Mouse (Mus musculus): ENCODE measurements around the gene Etv3. TPM values are rescaled to one million over a fixed set of nuclear protein-coding genes. Genes with fewer than 3 reads are reported as not detected.
A peak's percentile ranks its signal among the peaks of the same experiment; 100 is the strongest.

The Etv3 gene
- total RNA-seq, 2 experiments from 2014 or later: 21.1 to 27.1 TPM

DNA sequence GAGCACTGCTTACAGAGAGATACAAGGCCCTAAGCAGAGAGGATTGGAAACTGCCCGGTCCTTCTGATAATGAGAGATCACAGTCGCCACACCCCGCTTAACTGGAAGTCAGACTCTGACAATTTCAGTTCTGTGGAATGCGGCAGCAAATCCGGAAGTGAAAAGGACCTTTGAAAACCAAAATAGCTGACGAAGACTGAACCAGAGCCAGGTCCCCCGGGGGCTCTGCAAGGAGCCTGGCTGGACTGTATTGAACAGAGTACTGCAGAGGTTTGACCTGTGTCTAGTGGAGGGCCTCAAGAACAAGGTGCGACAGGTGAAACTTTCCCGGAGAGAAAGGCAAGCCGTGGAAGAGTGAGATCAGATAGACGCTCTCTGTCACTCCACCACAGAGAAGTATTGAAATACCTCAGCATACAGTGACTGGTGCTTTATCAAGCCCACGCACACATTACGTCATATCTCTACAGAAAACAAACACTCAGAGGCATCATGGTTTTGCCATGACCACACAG is 9.6 kb upstream of the Etv3 start:
- no peak for DNase-seq (ENCODE audit: low spot score in 2 of 2)

DNA sequence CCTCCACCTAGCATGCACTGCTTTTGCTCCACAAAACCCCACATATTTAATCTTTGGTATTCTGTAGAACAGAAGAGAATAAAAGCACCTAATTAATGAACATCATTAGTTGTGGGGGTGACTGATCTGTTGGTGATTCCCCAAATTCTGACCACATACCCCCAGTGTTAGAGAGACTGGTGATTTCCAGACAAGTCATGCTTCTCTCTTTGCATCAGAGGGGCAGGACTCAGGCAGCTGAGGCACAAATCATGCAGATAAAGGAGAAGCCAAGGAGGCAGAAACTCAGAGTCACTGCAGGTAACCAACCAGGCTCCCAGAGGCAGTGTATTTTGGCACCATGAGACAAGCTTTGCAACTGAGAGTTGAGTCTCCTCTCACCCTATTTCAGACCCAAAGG is 6.8 kb upstream of the Etv3 start:
- DNase-seq (ENCODE audit: low spot score in 2 of 2): no peak

DNA sequence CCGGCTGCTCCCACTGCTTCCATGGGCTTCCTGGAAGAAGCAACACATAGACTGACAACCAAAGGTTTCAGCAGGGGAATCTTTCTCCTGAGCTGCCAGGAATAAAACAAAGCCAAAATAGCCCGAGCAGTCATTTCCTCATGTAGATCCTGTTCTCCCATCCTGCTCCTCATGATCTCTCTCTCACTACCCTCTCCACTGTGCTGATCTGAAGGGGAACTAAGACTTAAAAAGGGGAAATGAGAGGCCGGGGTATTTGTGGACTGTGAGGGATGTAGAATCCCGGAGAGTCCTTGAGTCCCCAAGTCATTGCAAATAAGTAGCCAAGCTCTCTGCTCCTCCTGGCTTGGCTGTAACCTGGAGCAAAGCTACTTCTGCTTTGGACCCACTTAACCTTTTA is 4.1 kb upstream of the Etv3 start:
- DNase-seq (ENCODE audit: low spot score in 2 of 2): no peak

DNA sequence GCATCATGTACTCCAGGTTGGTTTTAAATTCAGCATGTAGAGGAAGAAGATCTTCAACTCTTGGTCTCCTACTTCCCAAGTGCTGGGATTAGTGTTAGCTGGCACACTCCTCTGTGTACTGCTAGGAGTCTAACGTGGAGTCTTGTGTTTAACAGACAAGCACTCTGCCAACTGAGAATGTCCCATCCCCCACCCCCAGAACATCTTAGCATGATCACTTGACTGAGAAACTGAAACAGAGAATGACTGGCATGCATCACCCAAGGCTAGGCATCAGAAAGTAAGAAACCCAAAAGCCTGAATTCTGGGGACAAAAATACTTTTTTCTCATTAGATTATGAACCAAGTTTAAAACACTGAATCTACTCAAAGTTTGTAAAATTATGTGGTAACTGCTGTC is 3.4 kb upstream of the Etv3 start:
- no peak for DNase-seq (ENCODE audit: low spot score in 2 of 2)

DNA sequence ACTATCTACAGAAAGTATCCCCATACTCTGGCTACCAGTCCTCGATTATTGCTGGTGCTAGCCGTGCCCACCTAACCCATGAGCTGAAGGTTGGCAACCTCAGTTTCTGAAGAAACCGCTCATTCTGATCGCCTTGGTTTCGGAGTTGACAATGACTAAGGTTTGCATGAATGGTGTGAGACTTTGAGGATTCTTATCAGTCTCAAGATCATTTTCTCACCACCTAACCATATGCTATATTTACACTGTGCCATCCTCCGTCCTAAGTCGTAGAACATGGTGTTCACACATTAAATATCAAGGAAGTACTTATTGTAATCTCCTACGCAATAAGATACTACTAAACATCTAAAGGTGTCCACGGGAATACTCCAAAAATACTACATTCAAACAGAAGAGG is 1.5 kb upstream of the Etv3 start:
- no peak for DNase-seq (ENCODE audit: low spot score in 2 of 2)

DNA sequence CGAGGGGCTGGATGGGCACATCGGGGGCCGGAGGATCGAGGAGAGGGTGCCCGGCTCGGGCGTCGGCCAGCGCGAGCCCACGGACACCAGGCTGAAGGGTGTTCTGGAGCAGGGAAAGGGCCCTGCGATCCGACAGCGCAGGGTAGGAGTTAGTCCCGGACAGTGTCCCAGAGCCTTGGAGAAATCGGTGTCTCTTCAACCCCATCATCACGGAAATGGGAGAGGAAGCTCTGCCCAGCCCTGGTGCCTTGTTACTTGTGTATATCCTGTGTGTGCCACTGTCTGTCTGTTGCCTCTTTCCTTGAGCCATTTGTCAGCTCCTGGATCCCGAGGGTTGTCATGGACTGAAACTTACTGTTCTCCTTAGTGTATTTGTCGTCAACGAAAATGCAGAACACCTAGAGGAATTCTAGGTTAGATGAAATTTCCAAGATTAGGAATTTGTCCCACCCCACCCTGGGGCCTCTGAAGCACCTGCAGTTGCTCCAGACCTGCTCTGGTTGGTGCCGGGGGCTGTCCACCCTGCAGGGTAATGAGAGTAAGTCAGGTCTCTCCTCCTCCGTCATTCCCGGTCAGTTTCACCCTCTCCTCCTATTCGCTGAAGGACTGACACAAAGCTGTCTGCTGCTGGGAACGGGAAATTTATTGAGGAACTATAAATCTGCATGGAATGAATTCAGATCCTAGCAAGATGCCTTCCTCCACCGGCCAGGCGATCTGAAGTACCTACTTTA is 797 bp downstream of the Etv3 start:
- DNase-seq (ENCODE audit: low spot score in 2 of 2): peak in 1 of 2 experiments; percentile 10

DNA sequence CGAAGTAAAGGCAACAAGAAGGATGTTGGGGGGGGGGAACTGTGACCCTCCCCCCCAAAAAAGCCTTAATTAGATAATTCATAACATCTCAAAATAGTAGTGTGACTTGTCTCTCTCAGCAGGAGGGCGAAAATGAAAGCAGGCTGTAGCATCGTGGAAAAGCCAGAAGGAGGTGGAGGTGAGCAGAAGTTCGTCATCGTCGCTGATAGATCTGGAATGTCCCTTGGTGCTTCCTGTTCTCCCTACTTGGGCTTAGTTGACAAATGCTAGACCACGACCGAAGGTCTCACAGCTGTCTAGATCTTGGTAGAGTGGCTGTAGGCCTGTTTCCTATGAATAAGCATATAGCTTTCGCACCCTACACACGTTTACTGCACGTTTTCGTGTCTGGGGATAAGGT is 1.9 kb downstream of the Etv3 start:
- DNase-seq (ENCODE audit: low spot score in 2 of 2): no peak

DNA sequence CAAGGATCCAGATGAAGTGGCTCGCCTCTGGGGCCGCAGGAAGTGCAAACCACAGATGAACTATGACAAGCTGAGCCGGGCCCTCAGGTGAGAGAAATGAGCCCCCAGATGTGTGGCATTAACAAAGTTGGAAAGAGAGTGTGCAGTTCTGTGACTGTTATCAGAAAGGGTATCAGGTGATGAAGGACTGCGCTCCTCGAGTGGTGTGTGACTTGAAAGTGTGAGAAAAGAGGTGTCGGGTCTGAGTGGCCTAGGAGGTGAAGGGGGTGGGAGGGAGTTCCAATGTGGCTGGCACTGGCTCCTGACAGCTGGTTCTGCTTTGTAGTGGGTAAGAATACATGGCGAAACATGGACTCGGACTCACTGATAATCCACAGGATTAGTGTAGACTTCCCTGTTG is 2.8 kb downstream of the Etv3 start:
- no peak for DNase-seq (ENCODE audit: low spot score in 2 of 2)

DNA sequence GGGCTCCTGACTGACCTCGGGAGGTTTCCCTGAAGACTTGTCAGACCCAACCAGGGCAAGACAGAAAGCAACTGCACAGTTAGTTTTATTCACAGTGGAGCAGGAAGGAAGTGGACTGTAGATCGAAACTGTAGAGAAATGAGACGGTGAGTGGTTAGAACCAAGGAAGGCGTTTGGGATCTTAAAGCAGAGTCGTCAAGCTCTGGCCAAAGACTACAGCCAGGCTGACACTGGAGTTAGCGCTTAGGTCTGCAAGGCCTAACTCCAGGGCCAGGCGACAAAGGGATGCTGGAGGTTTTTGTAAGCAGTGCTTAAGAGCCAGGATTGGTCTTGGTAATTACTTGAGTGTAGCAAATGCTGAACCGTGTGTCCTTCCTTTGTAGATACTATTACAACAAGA is 3.6 kb downstream of the Etv3 start:
- no peak for DNase-seq (ENCODE audit: low spot score in 2 of 2)

DNA sequence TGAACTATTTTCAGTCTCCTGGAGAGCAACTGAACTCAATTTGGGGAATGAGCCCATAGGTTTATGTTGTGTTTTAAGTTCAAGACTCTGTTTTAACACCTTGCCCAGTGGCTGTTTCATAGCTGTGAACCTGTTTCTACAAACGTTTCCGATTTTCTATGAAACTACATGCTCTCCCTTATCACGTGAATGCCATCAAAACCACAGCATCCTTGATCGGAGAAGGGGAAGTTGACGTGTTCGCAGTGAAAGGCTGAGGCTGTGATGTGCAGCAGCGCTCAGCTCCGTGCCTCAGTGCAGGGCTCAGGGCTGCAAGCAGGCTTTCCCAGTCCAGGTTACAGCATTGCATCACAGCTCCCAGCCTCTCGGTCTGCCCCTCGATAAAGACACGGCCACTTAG is 4.4 kb downstream of the Etv3 start:
- DNase-seq (ENCODE audit: low spot score in 2 of 2): no peak

DNA sequence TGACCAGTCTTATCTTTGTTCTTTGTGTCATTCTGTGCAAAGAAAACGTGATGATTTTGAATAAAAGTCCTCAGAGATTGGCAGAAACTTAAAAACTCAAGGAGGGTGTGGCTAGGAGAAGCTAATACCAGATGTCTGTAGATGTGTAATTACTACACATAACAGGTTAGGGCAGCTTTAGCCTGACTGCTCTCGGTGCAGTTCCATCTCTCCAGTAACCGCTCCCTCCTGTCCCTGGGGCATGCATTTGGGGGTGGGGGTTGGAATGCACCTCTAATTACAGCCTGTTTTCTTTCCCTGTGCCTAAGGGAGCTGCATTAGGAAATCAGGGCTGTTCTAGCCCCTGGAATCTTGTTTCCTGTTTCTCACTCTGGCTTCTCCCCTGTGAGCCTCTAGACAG is 5.0 kb downstream of the Etv3 start:
- DNase-seq (ENCODE audit: low spot score in 2 of 2): no peak

DNA sequence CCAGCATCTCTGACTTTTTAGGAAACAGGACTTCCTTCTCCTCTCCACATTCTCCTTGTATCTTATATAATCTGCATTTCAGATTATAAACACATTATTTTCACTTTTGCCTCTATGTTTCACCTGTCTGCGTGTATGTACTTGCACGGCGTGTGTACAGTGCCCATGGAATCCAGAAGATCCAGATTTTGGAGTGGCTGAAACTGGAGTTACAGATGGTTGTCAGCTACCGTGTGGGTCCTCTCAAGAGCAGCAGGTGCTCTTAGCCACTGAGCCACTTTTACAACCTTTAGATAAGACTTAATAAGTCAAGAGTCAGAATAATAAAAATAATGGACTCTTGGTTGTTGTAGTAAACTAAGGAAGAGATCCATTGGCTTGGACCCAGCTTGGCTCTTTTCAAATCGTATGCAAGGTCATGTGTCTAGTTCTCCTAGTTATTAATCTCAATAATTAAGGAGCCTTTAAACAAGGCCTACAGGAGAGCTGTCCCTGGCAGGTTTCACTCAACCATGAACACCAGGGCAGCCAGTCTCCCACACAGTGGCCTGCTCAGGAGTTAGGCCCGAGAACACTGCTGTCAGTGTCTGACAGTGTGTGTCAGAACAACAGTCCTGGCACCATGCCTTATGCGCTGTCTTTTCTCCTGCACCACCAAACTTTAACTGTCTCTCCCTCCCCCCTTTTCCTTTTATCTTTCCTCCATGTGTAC is 8.6 kb downstream of the Etv3 start:
- DNase-seq (ENCODE audit: low spot score in 2 of 2): no peak

DNA sequence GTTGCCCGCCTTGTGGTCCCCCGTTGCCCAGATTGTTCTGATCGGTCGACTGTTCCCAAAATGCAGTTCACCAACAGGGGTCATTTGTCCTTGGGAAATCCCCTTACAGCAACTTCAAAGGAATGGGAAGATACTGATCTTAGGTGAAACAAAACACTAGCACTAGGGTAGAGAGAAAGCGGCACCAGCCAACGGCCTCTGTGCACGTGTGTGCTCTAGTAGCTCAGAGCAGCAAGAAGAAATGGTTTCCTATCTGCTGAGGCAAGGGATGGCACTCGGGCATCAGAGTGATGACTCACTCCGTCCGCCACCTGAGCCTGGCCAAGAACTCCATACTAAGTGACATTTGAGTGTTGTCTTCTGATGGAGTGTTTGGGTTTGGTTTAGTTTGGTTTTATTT is 12.8 kb downstream of the Etv3 start:
- DNase-seq (ENCODE audit: low spot score in 2 of 2): no peak

DNA sequence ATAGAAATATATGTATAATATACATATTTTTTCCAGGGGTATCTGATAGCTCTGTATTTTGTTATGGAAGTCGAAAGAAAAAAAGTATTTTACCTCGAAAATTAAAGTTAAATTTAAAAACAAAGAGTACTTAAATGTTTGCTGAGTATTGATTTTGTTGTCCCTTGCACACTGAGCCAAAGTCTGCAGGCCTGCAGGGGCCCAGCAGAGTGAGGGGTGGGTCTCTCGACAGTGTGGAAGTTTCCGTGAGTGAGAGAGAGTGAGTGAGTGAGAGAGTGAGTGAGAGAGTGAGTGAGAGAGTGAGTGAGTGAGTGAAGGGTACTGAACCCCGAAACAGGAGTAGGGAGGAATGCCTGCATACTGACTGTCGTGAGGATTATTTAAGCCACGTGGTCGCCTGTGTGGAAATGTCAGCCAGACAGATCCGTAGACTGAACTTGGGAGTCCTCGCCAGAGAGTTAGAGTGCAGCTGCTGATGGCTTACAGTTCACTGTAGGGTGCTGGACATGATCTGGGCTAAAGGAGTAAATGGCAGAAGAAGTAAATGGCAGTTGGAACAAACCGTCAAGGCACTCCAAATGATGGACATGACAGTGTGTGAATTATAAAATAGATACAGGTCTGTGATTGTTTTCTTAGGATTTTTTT is 14.9 kb downstream of the Etv3 start:
- no peak for DNase-seq (ENCODE audit: low spot score in 2 of 2)

DNA sequence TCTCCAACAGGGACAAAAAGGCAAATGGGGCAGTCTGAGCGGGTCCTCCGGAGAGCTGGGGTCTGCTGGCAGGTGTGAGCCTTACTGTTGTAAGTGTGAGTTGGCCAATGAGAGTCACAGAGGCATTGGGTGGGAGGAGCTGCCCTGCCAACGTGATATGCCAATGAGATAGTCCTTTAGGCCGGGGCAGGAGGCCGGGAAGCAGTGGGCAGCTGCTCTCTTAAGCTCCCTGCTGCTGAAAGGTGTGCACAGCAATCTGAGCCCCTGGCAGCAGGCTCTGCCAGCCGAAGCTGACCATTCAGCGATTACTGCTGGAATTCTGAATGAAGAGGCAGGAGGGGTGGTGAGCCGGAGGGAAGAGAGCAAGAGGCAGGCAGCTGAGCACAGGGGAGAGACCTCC is 15.5 kb downstream of the Etv3 start:
- DNase-seq (ENCODE audit: low spot score in 2 of 2): no peak

DNA sequence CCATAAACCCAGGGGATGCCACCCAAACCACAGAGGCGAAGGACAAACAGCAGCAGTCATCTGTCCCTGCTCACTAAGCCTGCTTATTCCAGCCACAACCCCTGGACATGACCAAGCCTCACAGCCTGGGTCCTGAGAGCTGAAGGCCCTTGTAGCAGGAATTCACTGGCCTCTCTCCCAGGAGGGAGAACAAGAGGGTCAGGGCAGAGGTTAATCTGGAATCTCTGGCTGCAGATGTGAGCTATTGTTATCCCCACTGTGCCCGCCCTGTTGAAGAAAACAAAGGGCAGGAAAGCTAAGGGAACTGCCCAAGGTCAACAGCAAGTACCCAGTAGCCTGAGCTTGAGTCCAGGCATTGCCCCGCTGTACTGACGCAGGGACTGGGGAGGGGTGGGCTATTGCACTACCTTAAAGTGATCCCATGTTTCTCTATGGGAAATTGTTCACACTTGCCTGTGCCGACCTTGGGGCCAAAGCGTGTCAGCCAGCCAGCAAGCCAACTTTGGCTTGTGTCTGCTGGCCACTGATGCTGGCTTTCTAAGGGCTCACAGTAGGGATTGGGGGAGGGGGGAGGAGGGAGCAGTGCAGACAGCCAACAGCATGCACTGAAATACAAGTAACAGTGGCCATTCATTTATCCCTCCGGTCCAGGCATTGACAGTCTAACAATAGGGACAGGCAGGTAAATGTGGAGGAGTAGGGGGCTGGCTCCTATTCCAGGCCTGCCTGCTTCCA is 17.4 kb downstream of the Etv3 start:
- no peak for DNase-seq (ENCODE audit: low spot score in 2 of 2)

DNA sequence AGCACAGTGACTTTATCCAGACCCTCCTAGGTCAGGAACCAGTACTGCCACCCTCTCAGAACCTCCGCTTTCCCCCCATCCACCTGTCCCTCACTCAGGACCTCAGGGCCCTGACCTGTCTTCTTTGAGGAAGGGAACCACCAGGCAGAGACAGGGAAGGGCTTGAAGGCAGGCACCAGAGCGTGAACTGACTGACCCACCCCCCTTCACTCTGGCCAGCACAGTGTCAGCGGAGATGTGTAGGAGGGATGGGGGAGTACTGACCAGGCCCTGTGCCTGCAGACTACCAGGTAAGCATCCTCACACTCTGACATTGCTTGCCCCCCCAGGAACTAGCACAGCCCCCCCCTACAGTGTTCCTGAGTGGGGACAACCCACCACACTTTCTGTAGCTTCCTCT is 20.3 kb downstream of the Etv3 start:
- no peak for DNase-seq (ENCODE audit: low spot score in 2 of 2)

DNA sequence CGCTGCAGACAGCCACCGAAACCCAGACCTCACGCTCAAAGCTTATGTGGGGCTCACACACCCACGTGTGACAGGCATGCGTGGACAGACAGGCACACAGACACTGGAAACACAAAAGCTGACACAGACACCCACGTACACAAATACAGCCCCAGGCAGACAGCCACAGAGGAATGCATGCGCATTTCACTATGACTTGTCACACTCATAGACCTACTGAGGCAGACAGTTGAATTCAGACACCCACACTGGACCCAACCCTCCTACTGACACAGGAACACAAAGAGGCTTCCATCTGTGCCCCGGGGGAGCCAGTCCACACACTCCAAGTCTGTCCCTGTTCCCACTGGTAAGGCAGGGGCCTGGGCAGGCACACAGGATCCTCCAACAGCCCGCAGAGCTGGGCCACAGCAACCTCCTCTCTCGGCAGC is 21.1 kb downstream of the Etv3 start:
- DNase-seq (ENCODE audit: low spot score in 2 of 2): no peak

DNA sequence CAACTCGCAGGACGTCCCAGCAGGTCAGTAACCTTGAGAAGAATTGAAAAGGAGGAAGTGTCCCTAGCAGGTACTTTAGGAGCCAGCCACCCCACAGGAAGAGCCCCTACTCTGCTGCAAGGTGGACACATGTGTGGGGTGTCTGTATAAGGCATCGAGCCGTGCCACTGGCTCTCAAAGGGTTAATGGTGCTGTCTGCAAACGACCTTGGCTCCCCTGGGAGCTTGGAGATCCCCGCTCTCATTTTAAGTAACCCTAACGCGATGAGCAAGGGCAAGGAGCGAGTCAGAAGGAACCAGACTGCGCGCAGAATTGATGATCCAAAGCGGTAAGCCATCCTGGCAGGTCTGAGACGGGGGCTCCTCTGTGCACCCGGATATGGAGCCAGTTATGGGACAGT is 24.7 kb downstream of the Etv3 start:
- DNase-seq (ENCODE audit: low spot score in 2 of 2): no peak

DNA sequence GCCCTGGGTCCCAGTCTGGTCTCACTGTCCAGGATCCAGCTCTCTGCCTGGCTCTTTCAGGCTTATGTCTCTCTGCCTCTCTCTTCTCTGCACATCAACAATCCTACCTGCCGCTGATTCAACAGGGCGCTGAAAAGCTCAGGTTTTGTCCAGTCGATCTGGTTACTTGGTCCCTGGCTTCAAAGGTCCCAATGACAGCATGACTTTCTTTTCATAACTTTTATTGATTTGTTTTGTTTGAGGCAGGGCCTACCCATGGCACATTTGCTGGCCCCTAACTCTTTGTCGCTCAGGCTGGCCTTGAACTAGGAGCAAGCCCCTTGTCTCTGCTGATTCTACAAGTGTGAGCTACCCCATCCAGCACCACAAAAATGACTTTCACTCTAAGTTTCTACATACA is 27.1 kb downstream of the Etv3 start:
- DNase-seq (ENCODE audit: low spot score in 2 of 2): no peak

DNA sequence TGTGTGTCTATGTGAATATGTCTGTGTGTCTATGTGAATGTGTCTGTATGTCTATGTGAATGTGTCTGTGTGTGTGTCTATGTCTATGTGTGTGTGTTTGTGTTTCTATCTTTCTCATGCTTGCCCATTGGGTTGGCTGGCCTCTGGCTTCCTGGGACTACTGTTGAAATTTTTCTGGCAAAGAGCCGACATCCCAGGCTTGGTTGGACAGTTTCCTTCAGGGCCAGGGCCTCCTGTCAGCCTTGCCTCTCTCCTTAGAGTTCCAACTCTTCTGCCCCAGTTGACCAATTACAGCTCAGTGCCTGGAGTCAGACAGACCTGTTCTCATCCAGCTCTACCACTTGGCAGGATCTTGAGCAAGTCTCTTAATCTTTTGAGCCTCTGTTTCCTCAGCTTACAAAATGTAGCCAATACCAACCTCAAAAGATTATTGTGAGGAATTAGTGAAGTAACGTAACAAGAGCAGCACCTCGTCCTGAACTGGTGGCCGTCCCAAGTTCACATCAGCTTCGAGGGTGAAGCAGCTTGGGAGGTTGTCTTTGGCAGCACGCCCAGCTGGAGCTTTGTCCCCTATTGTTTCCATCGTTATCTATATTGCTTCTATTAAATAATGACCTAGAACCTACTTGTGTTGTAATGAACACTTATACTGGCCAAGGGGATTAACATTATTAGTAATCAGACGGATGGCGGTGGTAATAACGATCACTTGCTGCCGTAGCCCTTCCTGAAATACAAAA is 28.2 kb downstream of the Etv3 start:
- DNase-seq (ENCODE audit: low spot score in 2 of 2): no peak

Data from adrenal gland, adult 18-20 months (tissue).